Mouse (Mus musculus) E14TG2a.4 (cell line): Measurements from ENCODE around the gene Utp3.

ENCODE experiments used
- CTCF ChIP-seq: conservative IDR thresholded peaks from 2 replicates; pipeline ENCODE4 v1.5.1; 2014; ENCODE audit warnings: low read length
- NANOG ChIP-seq: IDR thresholded peaks from 2 replicates; pipeline ENCODE4 v1.6.1; 2014; ENCODE audit warnings: borderline replicate concordance, low read length, mixed read lengths
- POU5F1 ChIP-seq: IDR thresholded peaks from 2 replicates; pipeline ENCODE4 v1.6.1; 2014; ENCODE audit warnings: low read length, borderline replicate concordance

- TF ChIP-seq CTCF = no peak
- TF ChIP-seq POU5F1 = no peak
- no peak for TF ChIP-seq NANOG
Observed at GRCm38 (mm10) chr5:88587211-88587934, 33.1 kb downstream of the Utp3 start.
